Mouse (Mus musculus) liver, postnatal 0 days (tissue): ENCODE measurements around the gene Pus7. TPM values are rescaled to one million over a fixed set of nuclear protein-coding genes. Genes with fewer than 3 reads are reported as not detected.

Source experiments
- ATAC-seq: fragments of 200-750 bp; cut with Nextera tagmentation; 2 replicates; pipeline ENCODE4 v1.8.0; 2017; ENCODE audit warnings: mild to moderate bottlenecking, moderate library complexity
- DNase-seq: peaks from one replicate; pipeline ENCODE4 v3.0.0-alpha.2; 2016
- H3K27ac ChIP-seq: fragments of 300-500 bp; sonication (generic); 2 replicates; pipeline ENCODE4 v1.5.1; 2014; ENCODE audit warnings: antibody characterized with exemption, moderate library complexity, mild to moderate bottlenecking, low read depth
- H3K27me3 ChIP-seq: fragments of 300-500 bp; sonication (generic); 2 replicates; pipeline ENCODE4 v1.6.1; 2014; ENCODE audit warnings: low read length, control low read depth, mixed read lengths; ENCODE audit not compliant: insufficient read depth
- H3K36me3 ChIP-seq: fragments of 300-500 bp; sonication (generic); replicated peaks from 2 replicates; pipeline ENCODE4 v1.6.1; 2014; ENCODE audit warnings: mild to moderate bottlenecking, control low read depth, low read length, moderate library complexity, mixed read lengths; ENCODE audit not compliant: insufficient read depth
- H3K4me1 ChIP-seq: fragments of 300-500 bp; sonication (generic); 2 replicates; pipeline ENCODE4 v1.6.1; 2014; ENCODE audit warnings: antibody characterized with exemption, mild to moderate bottlenecking, control low read depth; ENCODE audit not compliant: insufficient read depth
- H3K4me2 ChIP-seq: fragments of 300-500 bp; sonication (generic); 2 replicates; pipeline ENCODE4 v1.6.1; 2014; ENCODE audit warnings: low read depth, mild to moderate bottlenecking, low read length, moderate library complexity, mixed read lengths
- H3K4me3 ChIP-seq: fragments of 300-500 bp; sonication (generic); 2 replicates; pipeline ENCODE4 v1.5.1; 2014; ENCODE audit warnings: low read depth, low read length
- H3K9ac ChIP-seq: fragments of 300-500 bp; sonication (generic); replicated peaks from 2 replicates; pipeline ENCODE4 v1.6.1; 2014; ENCODE audit warnings: mild to moderate bottlenecking, moderate library complexity
- H3K9me3 ChIP-seq: fragments of 300-500 bp; sonication (generic); 2 replicates; pipeline ENCODE4 v1.6.1; 2016; ENCODE audit warnings: mild to moderate bottlenecking, control low read depth, low read length, mixed read lengths
- CTCF ChIP-seq: sonication (generic); IDR thresholded peaks from 2 replicates; pipeline ENCODE4 v1.5.1; 2016; ENCODE audit warnings: antibody characterized with exemption, low read depth
- EP300 ChIP-seq: IDR thresholded peaks from 2 replicates; pipeline ENCODE4 v1.6.1; 2016; ENCODE audit warnings: antibody characterized with exemption, low read depth, mild to moderate bottlenecking
- WGBS: fragments of 180-500 bp; shearing (Covaris S2); extraction: QIAGEN DNeasy Blood & Tissue Kit; methylation state at CpG from one replicate; pipeline ENCODE4 v1.1.7; 2014; ENCODE audit not compliant: insufficient replicate concordance; 5-methylcytosine and 5-hydroxymethylcytosine counted together
- polyA plus RNA-seq: library from polyadenylated mRNA; unstranded; fragments of >200 nt; fragmentation: Nextera tagmentation; extraction: Ambion mirVana; gene quantifications from 2 replicates; pipeline ENCODE4 v1.2.1, GENCODE M21; 2015

Gene Pus7
- polyA plus RNA-seq, 1 experiment from 2014 or later = 6.0 TPM

DNA sequence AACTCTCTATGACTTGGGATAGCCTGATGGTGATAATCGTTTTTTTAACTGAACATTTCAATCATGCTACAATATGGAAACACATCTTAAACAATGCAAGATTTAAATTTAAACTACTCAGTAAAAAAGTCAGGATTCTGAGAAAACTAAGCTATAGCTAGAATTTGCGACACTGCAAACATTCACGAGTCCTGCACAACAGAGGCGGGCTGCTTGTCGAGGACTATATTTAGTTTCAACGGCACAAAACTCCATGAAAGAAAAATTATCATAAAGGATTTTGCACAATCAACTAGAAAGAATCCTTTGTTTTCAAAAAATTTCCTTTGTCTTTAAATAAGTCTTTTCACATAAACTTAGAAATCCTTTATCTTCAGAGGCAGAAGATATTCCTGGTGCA lies 21.0 kb downstream of the Pus7 start:
- H3K36me3 ChIP-seq = peaks cover 18% of the 10 kb centered on the region
- no peak overlapping the region for H3K9ac ChIP-seq
- no peak for ATAC-seq
- DNase-seq = no peak
- no peaks in the 10 kb centered on the region for H3K27me3 ChIP-seq
- no peak overlapping the region for H3K4me3 ChIP-seq
- H3K9me3 ChIP-seq = no peaks in the 10 kb centered on the region
- H3K4me1 ChIP-seq = no peaks in the 10 kb centered on the region
- 89% methylated on average over 6 of the region's 6 CpGs for WGBS
- H3K27ac ChIP-seq = no peak overlapping the region
- TF ChIP-seq CTCF = no peak
- TF ChIP-seq EP300 = no peak
- H3K4me2 ChIP-seq = no peak overlapping the region

DNA sequence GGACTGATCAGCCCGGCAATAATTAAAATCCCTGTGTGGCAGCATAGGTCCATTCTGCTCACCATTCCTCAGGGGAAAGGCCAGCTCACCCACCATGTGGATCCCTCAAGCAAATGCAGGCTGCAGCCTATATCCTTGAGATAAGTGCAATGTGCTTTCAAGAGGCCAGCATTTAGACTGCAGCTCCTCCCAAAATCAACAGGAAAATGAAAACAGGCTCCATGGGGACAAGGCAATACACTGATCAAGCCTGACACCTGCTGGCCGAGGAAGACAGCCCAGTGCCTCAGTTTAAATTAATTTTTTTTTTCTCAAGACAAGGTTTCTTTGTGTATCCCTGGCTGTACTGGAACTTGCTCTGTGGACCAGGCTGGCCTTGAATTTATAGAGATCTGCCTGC lies 24.9 kb downstream of the Pus7 start:
- Histone ChIP-seq H3K27ac (no peak overlapping the region), H3K4me1 (no peaks in the 10 kb centered on the region), H3K4me3 (no peak overlapping the region), H3K9ac (no peak overlapping the region), H3K36me3 (peaks cover 26% of the 10 kb centered on the region), H3K27me3 (no peaks in the 10 kb centered on the region), H3K4me2 (no peak overlapping the region), H3K9me3 (no peaks in the 10 kb centered on the region)
- 58% methylated on average over 2 of the region's 2 CpGs for WGBS
- TF ChIP-seq EP300 (no peak), CTCF (peak; percentile 71)
- ATAC-seq (0 out of 2 replicates have a peak, but pooled peaks have one; percentile 27), DNase-seq (peak; percentile 49)

DNA sequence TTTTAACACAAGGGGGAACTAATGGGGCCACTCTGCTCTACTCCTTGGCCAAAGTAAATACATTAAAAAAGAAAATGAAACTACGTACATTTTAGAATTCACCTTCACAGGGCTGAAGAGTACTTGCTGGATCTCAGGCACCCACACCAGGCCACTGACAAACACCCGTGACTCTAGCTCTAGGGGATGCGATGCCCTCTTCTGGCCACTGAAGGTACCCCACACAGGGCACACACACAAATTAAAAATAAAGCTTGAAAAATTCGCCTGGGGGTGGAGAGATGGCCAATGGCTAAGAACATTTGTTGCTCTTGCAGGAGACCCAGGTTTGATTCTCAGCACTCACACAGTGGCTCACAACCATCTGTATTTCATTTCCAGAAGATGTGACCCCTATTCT lies 27.1 kb downstream of the Pus7 start:
- no peak for ATAC-seq
- Histone ChIP-seq H3K4me1 (no peaks in the 10 kb centered on the region), H3K36me3 (peaks cover 26% of the 10 kb centered on the region), H3K9ac (no peak overlapping the region), H3K4me3 (no peak overlapping the region), H3K27me3 (no peaks in the 10 kb centered on the region), H3K9me3 (no peaks in the 10 kb centered on the region), H3K27ac (no peak overlapping the region), H3K4me2 (no peak overlapping the region)
- TF ChIP-seq CTCF (no peak; the same call in 1 of the 2 replicates), EP300 (no peak)
- no peak for DNase-seq
- 87% methylated on average over 4 of the region's 4 CpGs for WGBS

DNA sequence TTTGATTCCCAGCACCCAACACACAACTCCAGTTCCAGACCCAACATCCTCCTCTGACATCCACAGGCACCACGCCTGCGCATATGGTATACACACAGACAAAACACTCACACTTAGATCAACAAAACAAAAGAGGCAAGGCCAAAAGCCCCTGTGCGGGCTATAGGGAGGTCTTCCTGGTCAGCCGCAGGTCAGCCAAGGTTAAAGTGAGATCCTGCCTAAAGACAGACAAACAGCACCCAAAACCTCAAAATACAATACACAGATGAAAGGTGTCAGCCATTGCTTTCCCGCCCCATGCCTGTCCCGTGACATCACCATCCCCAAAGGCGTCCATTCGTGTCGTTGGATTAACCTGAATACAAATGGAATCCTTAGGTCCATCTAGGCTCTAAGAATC lies 27.9 kb downstream of the Pus7 start:
- H3K4me1 ChIP-seq = no peaks in the 10 kb centered on the region
- peaks cover 31% of the 10 kb centered on the region for H3K36me3 ChIP-seq
- H3K9me3 ChIP-seq = no peaks in the 10 kb centered on the region
- no peak for TF ChIP-seq CTCF
- TF ChIP-seq EP300 = no peak
- WGBS = 95% methylated on average over 9 of the region's 9 CpGs
- no peak for DNase-seq
- no peak overlapping the region for H3K9ac ChIP-seq
- H3K4me2 ChIP-seq = no peak overlapping the region
- H3K27ac ChIP-seq = no peak overlapping the region
- H3K27me3 ChIP-seq = no peaks in the 10 kb centered on the region
- no peak overlapping the region for H3K4me3 ChIP-seq
- ATAC-seq = no peak

GRCm38 (mm10) chr5:23749882-23750281 lies 33.6 kb downstream of the Pus7 start:
- Histone ChIP-seq H3K27me3 (no peaks in the 10 kb centered on the region), H3K9ac (no peak overlapping the region), H3K27ac (no peak overlapping the region), H3K36me3 (peaks cover 33% of the 10 kb centered on the region), H3K9me3 (no peaks in the 10 kb centered on the region), H3K4me2 (no peak overlapping the region), H3K4me1 (no peaks in the 10 kb centered on the region), H3K4me3 (no peak overlapping the region)
- no peak for ATAC-seq
- TF ChIP-seq CTCF (0 out of 2 replicates have a peak, but pooled peaks have one; percentile 24), EP300 (no peak)
- 67% methylated on average over 2 of the region's 2 CpGs for WGBS
- no peak for DNase-seq

- Histone ChIP-seq H3K36me3 (peaks cover 37% of the 10 kb centered on the region), H3K9me3 (no peaks in the 10 kb centered on the region), H3K27ac (no peak overlapping the region), H3K4me3 (no peak overlapping the region), H3K4me1 (no peaks in the 10 kb centered on the region), H3K4me2 (no peak overlapping the region), H3K27me3 (no peaks in the 10 kb centered on the region), H3K9ac (no peak overlapping the region)
- ATAC-seq = no peak
- no peak for TF ChIP-seq CTCF
- TF ChIP-seq EP300 = no peak
- no peak for DNase-seq
- 91% methylated on average over 12 of the region's 12 CpGs for WGBS
Observed at GRCm38 (mm10) chr5:23743261-23743660, 40.2 kb downstream of the Pus7 start.

DNA sequence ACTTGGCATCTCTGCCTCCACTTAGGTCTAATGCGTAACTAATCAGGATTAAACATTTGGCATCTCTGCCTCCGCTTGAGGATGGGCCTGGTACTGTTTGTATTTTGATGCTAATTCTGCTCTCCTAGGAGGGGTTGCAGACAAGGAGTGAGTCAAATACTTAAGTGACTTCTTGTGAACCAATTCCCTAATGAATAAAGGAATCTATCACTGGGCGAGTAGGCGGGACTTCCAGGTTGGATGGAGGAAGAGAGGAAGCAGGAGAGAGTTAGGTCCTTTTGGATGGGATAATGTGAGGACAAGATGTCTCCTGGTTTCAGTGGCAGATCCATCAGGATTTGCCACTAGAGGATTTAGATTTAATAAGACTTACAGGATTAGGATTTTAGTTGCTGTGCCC lies 46.4 kb downstream of the Pus7 start:
- DNase-seq (no peak), ATAC-seq (no peak)
- H3K27me3 ChIP-seq = no peaks in the 10 kb centered on the region
- H3K36me3 ChIP-seq = peaks cover 6% of the 10 kb centered on the region
- H3K4me2 ChIP-seq = no peak overlapping the region
- H3K9me3 ChIP-seq = no peaks in the 10 kb centered on the region
- no peak overlapping the region for H3K27ac ChIP-seq
- WGBS = 87% methylated on average over 4 of the region's 4 CpGs
- H3K9ac ChIP-seq = no peak overlapping the region
- H3K4me3 ChIP-seq = no peak overlapping the region
- TF ChIP-seq CTCF = no peak
- no peak for TF ChIP-seq EP300
- H3K4me1 ChIP-seq = no peaks in the 10 kb centered on the region
